Mouse (Mus musculus): ENCODE measurements around the gene Hspa8.

DNA sequence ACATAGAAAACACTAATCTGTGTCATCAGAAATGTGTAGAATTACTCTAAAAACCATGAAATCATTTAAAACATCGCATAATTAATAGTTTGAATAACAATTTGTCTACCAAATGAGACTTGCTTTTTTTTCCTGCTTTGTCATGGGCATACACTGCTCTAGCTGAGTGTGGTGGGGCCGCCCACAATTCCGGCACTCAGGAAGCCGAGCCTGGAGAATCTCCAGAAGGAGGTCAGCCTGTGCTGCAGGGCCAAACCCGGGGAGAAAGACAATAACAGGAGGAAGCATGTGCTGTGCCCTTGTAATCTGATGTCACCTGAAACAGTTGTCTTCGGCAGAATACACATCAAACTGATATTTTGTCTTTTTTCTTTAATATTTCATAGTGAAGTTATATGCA, 24.8 kb downstream of the Hspa8 start:
- no peak for TF ChIP-seq POLR2A (IDR thresholded peaks at IDR 0.05; ENCODE audit: borderline replicate concordance, extremely low read depth, low read depth, low read length)
- TF ChIP-seq CTCF (IDR thresholded peaks at IDR 0.05; ENCODE audit: insufficient read depth, low read length), result no peak

Measured in lung, adult 2 months (tissue).